24 mouse cellular contexts compared by ENCODE assay signal in genomic region chr10:10710837-10711236, GRCm38 (mm10). TPM values are rescaled to one million over a fixed set of nuclear protein-coding genes. Genes with fewer than 3 reads are reported as not detected.
DNase-seq lines count a peak whose midpoint lies in the region; ATAC-seq and TF ChIP-seq lines count a peak whose summit lies in the region.
"Had no signal": no experiment of that assay in that cellular context is flagged by ENCODE, and none has a peak within 500 bp of the region (broad histone marks: within the 10 kb centered on the region; RNA-seq: fewer than 3 reads in every experiment).

No protein-coding gene starts in this region.

- 76% methylated on average over 2 of the region's 2 CpGs for whole genome bisulfite sequencing in kidney, embryonic 14.5 days

- H3K4me3 ChIP-seq in kidney, embryonic 14.5 days (ENCODE audit: low read length) = no peak overlapping the region
- H3K4me3 ChIP-seq: embryonic facial prominence, embryonic 10.5 days; limb, embryonic 13.5 days; lung, embryonic 15.5 days had no signal

- peak; percentile 85 for ATAC-seq in frontal cortex, adult (ENCODE audit: low TSS enrichment)
- ATAC-seq in Patski = peak; percentile 85
- ATAC-seq in kidney, embryonic 14.5 days (ENCODE audit: low FRiP score, low TSS enrichment) = no peak
- ATAC-seq: intestine, postnatal 0 days had no signal

- H3K9ac ChIP-seq in kidney, embryonic 14.5 days (ENCODE audit: low read depth, low read length) = no peak overlapping the region
- H3K9ac ChIP-seq: limb, embryonic 13.5 days; liver, embryonic 14.5 days; lung, embryonic 15.5 days had no signal

- TF ChIP-seq CTCF in Patski (IDR thresholded peaks at IDR 0.05) = no peak

- H3K27ac ChIP-seq in kidney, embryonic 14.5 days (ENCODE audit: low read depth, low read length) = no peak overlapping the region
- H3K27ac ChIP-seq: embryonic facial prominence, embryonic 10.5 days; limb, embryonic 13.5 days; liver, embryonic 14.5 days; lung, embryonic 15.5 days had no signal

- no peaks in the 10 kb centered on the region for H3K4me1 ChIP-seq in kidney, embryonic 14.5 days (ENCODE audit: control insufficient read depth, insufficient read depth, low read length)
- H3K4me1 ChIP-seq: embryonic facial prominence, embryonic 10.5 days; limb, embryonic 13.5 days; lung, embryonic 15.5 days had no signal

- no peak for DNase-seq in frontal cortex, postnatal 14 days (ENCODE audit: low spot score in 2 of 2)
- no peak for DNase-seq in Patski (ENCODE audit: low read depth, low spot score)
- peak; percentile 93 for DNase-seq in cerebellum, adult 11-12 months
- DNase-seq in cerebellum, postnatal 14 days = peak; percentile 87 to 93
- DNase-seq in urinary bladder, postnatal 10 days (ENCODE audit: low spot score) = no peak
- DNase-seq in c-Kit-positive CD71-positive TER-119-positive erythroid progenitor cells, embryonic 14.5 days (ENCODE audit: low spot score) = no peak
- DNase-seq: gastrocnemius, postnatal 10 days; lung, postnatal 4 days; right cerebral cortex, postnatal 4 days had no signal

- in situ Hi-C loops in Patski (cut with MboI; ENCODE audit: low pct_unique_long_range_greater_than_20kb) = no loop called here

- H3K4me2 ChIP-seq in kidney, embryonic 14.5 days (replicated peaks; ENCODE audit: low read depth, low read length) = no peak overlapping the region
- H3K4me2 ChIP-seq: limb, embryonic 13.5 days; lung, embryonic 15.5 days had no signal

- POLR2A ChIA-PET in Patski (lab: Charles Lee) = no interaction called here

- no peaks in the 10 kb centered on the region for H3K9me3 ChIP-seq in kidney, embryonic 14.5 days (ENCODE audit: control insufficient read depth, low read length)
- H3K9me3 ChIP-seq: embryonic facial prominence, embryonic 10.5 days; limb, embryonic 13.5 days; lung, embryonic 15.5 days had no signal

- H3K36me3 ChIP-seq in kidney, embryonic 14.5 days (ENCODE audit: control insufficient read depth, insufficient read depth, low read length) = no peaks in the 10 kb centered on the region
- H3K36me3 ChIP-seq: embryonic facial prominence, embryonic 10.5 days; limb, embryonic 13.5 days; lung, embryonic 15.5 days had no signal

- CTCF ChIA-PET in Patski (lab: Charles Lee) = interaction anchor here (1.2 kb wide), 1 partner anchor 14 kb away, joined by 3 read pairs; no protein-coding TSS in a partner anchor

- no peaks in the 10 kb centered on the region for H3K27me3 ChIP-seq in Patski
- no peaks in the 10 kb centered on the region for H3K27me3 ChIP-seq in kidney, embryonic 14.5 days (ENCODE audit: control insufficient read depth, insufficient read depth, low read length)
- H3K27me3 ChIP-seq: limb, embryonic 13.5 days; lung, embryonic 15.5 days had no signal

RNA-seq across cellular contexts. Expression of gene Gm10944, which starts 29.7 kb away (rescaled TPM):
- polyA plus RNA-seq in Patski (2021) = not detected
- not detected in 2 replicates for polyA plus RNA-seq in kidney, embryonic 14.5 days (2014; fragmentation: Nextera tagmentation; extraction: Ambion mirVana)
- polyA plus RNA-seq: embryonic facial prominence, embryonic 10.5 days; frontal cortex, adult 2 months; heart, embryonic 16.5 days; hindbrain, embryonic 11.5 days; intestine, postnatal 0 days; kidney, embryonic 16.5 days; large intestine, adult 2 months; limb, embryonic 13.5 days; liver, embryonic 14.5 days; lung, embryonic 15.5 days; neural tube, embryonic 11.5 days; stomach, embryonic 16.5 days; thymus, postnatal 0 days had no signal

Comparison
In these comparisons a context has a peak if more than half of its experiments do, and no peak if none do; other contexts are left out.
1. DNase-seq: peak in cerebellum, adult 11-12 months (single experiment) and cerebellum, postnatal 14 days (2 of 2); none in frontal cortex, postnatal 14 days (0 of 2), Patski (single experiment), urinary bladder, postnatal 10 days (single experiment) and c-Kit-positive CD71-positive TER-119-positive erythroid progenitor cells, embryonic 14.5 days (single experiment).